Mouse (Mus musculus) brain, embryonic 14.5 days (tissue): ENCODE measurements at regions not wholly inside any gene's neighbourhood (a gene's known extent, or its start where the extent isn't known, plus 50 kb on each side); places are given as distances from the start of the nearest gene placed in this dataset.

ENCODE experiments used
- CTCF ChIP-seq: fragments of 200-500 bp; IDR thresholded peaks from 2 replicates; pipeline ENCODE4 v1.5.1; 2012; ENCODE audit warnings: inconsistent platforms, mild to moderate bottlenecking, moderate library complexity, borderline replicate concordance; ENCODE audit not compliant: insufficient read depth, insufficient read length; ENCODE audit errors: extremely low read depth
- POLR2A ChIP-seq: fragments of 200-500 bp; IDR thresholded peaks from 2 replicates; pipeline ENCODE4 v1.6.1; 2012; ENCODE audit warnings: mild to moderate bottlenecking, inconsistent platforms, borderline replicate concordance; ENCODE audit not compliant: poor library complexity, insufficient read depth, insufficient read length, severe bottlenecking; ENCODE audit errors: extremely low read depth

GRCm38 (mm10) chr3:37896821-37897311 is 172.6 kb upstream of the Gm5148 start:
- no peak for TF ChIP-seq POLR2A
- no peak for TF ChIP-seq CTCF
